Mouse (Mus musculus): ENCODE measurements around the gene Kcnj6. TPM values are rescaled to one million over a fixed set of nuclear protein-coding genes. Genes with fewer than 3 reads are reported as not detected.

Gene Kcnj6
- polyA plus RNA-seq, 1 experiment, result 9.7 TPM

GRCm38 (mm10) chr16:94720476-94721153, 276.9 kb downstream of the Kcnj6 start:
- peaks cover 12% of the 10 kb centered on the region for H3K4me1 ChIP-seq (ENCODE audit: control insufficient read depth, insufficient read depth, low read length)
- H3K36me3 ChIP-seq (ENCODE audit: control insufficient read depth, insufficient read depth, low read length), result no peaks in the 10 kb centered on the region

GRCm38 (mm10) chr16:94719488-94719887, 278.0 kb downstream of the Kcnj6 start:
- TF ChIP-seq POLR2A (IDR thresholded peaks at IDR 0.05; ENCODE audit: control insufficient read depth, low read depth, low read length) (no peak), CTCF (IDR thresholded peaks at IDR 0.05; ENCODE audit: control insufficient read depth, insufficient read depth, insufficient replicate concordance, low read depth, low read length) (no peak)
- Histone ChIP-seq H3K4me3 (ENCODE audit: control insufficient read depth, low read depth, low read length) (no peak overlapping the region), H3K27ac (ENCODE audit: control insufficient read depth, insufficient read depth, low read depth, low read length) (no peak overlapping the region), H3K27me3 (ENCODE audit: control insufficient read depth, insufficient read depth, low read length) (no peaks in the 10 kb centered on the region), H3K4me1 (ENCODE audit: control insufficient read depth, insufficient read depth, low read length) (peaks cover 10% of the 10 kb centered on the region), H3K36me3 (ENCODE audit: control insufficient read depth, insufficient read depth, low read length) (no peaks in the 10 kb centered on the region)

More at GRCm38 (mm10) chr16:94720476-94721153, 276.9 kb downstream of the Kcnj6 start:
- Histone ChIP-seq H3K27me3 (ENCODE audit: control insufficient read depth, insufficient read depth, low read length) (no peaks in the 10 kb centered on the region), H3K27ac (ENCODE audit: control insufficient read depth, insufficient read depth, low read depth, low read length) (no peak overlapping the region), H3K4me3 (ENCODE audit: control insufficient read depth, low read depth, low read length) (no peak overlapping the region)
- no peak for TF ChIP-seq CTCF (IDR thresholded peaks at IDR 0.05; ENCODE audit: control insufficient read depth, insufficient read depth, insufficient replicate concordance, low read depth, low read length)
- TF ChIP-seq POLR2A (IDR thresholded peaks at IDR 0.05; ENCODE audit: control insufficient read depth, low read depth, low read length), result no peak

- H3K4me3 ChIP-seq (ENCODE audit: control insufficient read depth, low read depth, low read length), result no peak overlapping the region
- H3K36me3 ChIP-seq (ENCODE audit: control insufficient read depth, insufficient read depth, low read length), result no peaks in the 10 kb centered on the region
- H3K27me3 ChIP-seq (ENCODE audit: control insufficient read depth, insufficient read depth, low read length), result no peaks in the 10 kb centered on the region
- no peak for TF ChIP-seq CTCF (IDR thresholded peaks at IDR 0.05; ENCODE audit: control insufficient read depth, insufficient read depth, insufficient replicate concordance, low read depth, low read length)
- no peak for TF ChIP-seq POLR2A (IDR thresholded peaks at IDR 0.05; ENCODE audit: control insufficient read depth, low read depth, low read length)
- peaks cover 7% of the 10 kb centered on the region for H3K4me1 ChIP-seq (ENCODE audit: control insufficient read depth, insufficient read depth, low read length)
- H3K27ac ChIP-seq (ENCODE audit: control insufficient read depth, insufficient read depth, low read depth, low read length), result no peak overlapping the region
Observed at GRCm38 (mm10) chr16:94718919-94719318, 278.6 kb downstream of the Kcnj6 start.

GRCm38 (mm10) chr16:94717051-94717450, 280.4 kb downstream of the Kcnj6 start:
- Histone ChIP-seq H3K4me3 (ENCODE audit: control insufficient read depth, low read depth, low read length) (no peak overlapping the region), H3K4me1 (ENCODE audit: control insufficient read depth, insufficient read depth, low read length) (peaks cover 7% of the 10 kb centered on the region), H3K36me3 (ENCODE audit: control insufficient read depth, insufficient read depth, low read length) (no peaks in the 10 kb centered on the region), H3K27ac (ENCODE audit: control insufficient read depth, insufficient read depth, low read depth, low read length) (no peak overlapping the region), H3K27me3 (ENCODE audit: control insufficient read depth, insufficient read depth, low read length) (no peaks in the 10 kb centered on the region)
- TF ChIP-seq CTCF (IDR thresholded peaks at IDR 0.05; ENCODE audit: control insufficient read depth, insufficient read depth, insufficient replicate concordance, low read depth, low read length) (no peak), POLR2A (IDR thresholded peaks at IDR 0.05; ENCODE audit: control insufficient read depth, low read depth, low read length) (no peak)

- Histone ChIP-seq H3K4me1 (ENCODE audit: control insufficient read depth, insufficient read depth, low read length) (peaks cover 7% of the 10 kb centered on the region), H3K27ac (ENCODE audit: control insufficient read depth, insufficient read depth, low read depth, low read length) (no peak overlapping the region), H3K4me3 (ENCODE audit: control insufficient read depth, low read depth, low read length) (no peak overlapping the region), H3K36me3 (ENCODE audit: control insufficient read depth, insufficient read depth, low read length) (no peaks in the 10 kb centered on the region), H3K27me3 (ENCODE audit: control insufficient read depth, insufficient read depth, low read length) (no peaks in the 10 kb centered on the region)
- TF ChIP-seq CTCF (IDR thresholded peaks at IDR 0.05; ENCODE audit: control insufficient read depth, insufficient read depth, insufficient replicate concordance, low read depth, low read length) (no peak), POLR2A (IDR thresholded peaks at IDR 0.05; ENCODE audit: control insufficient read depth, low read depth, low read length) (no peak)
Observed at GRCm38 (mm10) chr16:94714483-94714882, 283.0 kb downstream of the Kcnj6 start.

- TF ChIP-seq CTCF (IDR thresholded peaks at IDR 0.05; ENCODE audit: control insufficient read depth, insufficient read depth, insufficient replicate concordance, low read depth, low read length), result peak; percentile 97
- TF ChIP-seq POLR2A (IDR thresholded peaks at IDR 0.05; ENCODE audit: control insufficient read depth, low read depth, low read length), result no peak
- Histone ChIP-seq H3K27ac (ENCODE audit: control insufficient read depth, insufficient read depth, low read depth, low read length) (no peak overlapping the region), H3K4me3 (ENCODE audit: control insufficient read depth, low read depth, low read length) (peak overlapping the region; percentile 41), H3K27me3 (ENCODE audit: control insufficient read depth, insufficient read depth, low read length) (no peaks in the 10 kb centered on the region), H3K4me1 (ENCODE audit: control insufficient read depth, insufficient read depth, low read length) (peaks cover 7% of the 10 kb centered on the region), H3K36me3 (ENCODE audit: control insufficient read depth, insufficient read depth, low read length) (no peaks in the 10 kb centered on the region)
Observed at GRCm38 (mm10) chr16:94713480-94714094, 283.9 kb downstream of the Kcnj6 start.

- no peaks in the 10 kb centered on the region for H3K4me1 ChIP-seq (ENCODE audit: control insufficient read depth, insufficient read depth, low read length)
- no peaks in the 10 kb centered on the region for H3K36me3 ChIP-seq (ENCODE audit: control insufficient read depth, insufficient read depth, low read length)
- TF ChIP-seq CTCF (IDR thresholded peaks at IDR 0.05; ENCODE audit: control insufficient read depth, insufficient read depth, insufficient replicate concordance, low read depth, low read length) (no peak), POLR2A (IDR thresholded peaks at IDR 0.05; ENCODE audit: control insufficient read depth, low read depth, low read length) (no peak)
- no peak overlapping the region for H3K4me3 ChIP-seq (ENCODE audit: control insufficient read depth, low read depth, low read length)
- no peak overlapping the region for H3K27ac ChIP-seq (ENCODE audit: control insufficient read depth, insufficient read depth, low read depth, low read length)
- H3K27me3 ChIP-seq (ENCODE audit: control insufficient read depth, insufficient read depth, low read length), result no peaks in the 10 kb centered on the region
Observed at GRCm38 (mm10) chr16:94701971-94702370, 295.5 kb downstream of the Kcnj6 start.
